Mouse (Mus musculus): ENCODE measurements around the gene Btbd2. TPM values are rescaled to one million over a fixed set of nuclear protein-coding genes. Genes with fewer than 3 reads are reported as not detected.

The Btbd2 gene
- not detected in 2 replicates for polyA plus RNA-seq (2012; ENCODE audit: insufficient read depth, insufficient read length, low replicate concordance, missing spikeins)

DNA sequence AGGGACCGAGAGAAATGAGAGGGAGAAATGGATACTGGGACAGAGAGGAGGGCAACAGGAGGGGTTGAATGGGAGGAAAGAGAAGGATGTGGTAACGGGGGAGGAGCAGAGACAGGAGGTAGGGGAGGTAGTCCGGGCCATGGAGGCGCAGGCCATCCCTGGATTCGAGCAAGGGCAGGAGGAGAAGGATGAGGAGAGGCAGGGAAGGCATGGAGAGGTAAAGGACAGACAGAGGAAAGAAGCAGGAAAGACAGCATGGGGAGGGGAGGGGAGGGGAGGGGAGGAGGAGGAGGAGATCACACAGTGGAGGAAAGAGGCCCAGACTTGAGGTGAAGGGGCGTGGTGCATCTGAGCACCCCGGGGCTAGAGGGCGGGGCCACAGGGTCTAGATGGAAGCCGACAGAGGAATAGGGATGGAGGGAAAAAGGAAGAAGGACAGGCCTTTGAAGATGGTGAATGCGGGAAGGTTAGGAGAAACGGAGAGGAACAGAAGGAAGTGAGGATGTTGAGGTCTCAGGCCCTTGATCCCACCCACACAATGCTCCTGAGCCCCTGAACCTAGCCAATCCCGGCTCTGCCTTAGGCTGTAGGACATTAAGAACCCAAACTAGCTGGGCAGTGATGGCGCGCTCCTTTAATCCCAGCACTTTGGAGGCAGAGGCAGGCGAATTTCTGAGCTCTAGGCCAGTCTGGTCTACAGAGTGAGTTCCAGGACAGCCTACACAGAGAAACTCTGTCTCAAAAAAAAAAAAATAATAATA is at the start of gene Btbd2:
Gene Btbd2, minus strand, starts transcription at position 209 of the 761 bp plus-strand sequence.
- H3K27ac ChIP-seq (ENCODE audit: insufficient read depth, low read depth, low read length) = peak within 1 kb of the TSS; percentile 95
- 22% methylated on average over 15 of the region's 15 CpGs for WGBS
- H3K4me1 ChIP-seq (ENCODE audit: control insufficient read depth, insufficient read depth, low read length) = peaks cover 44% of the 10 kb centered on the region
- TF ChIP-seq POLR2A (IDR thresholded peaks at IDR 0.05; ENCODE audit: insufficient read depth, low read depth, low read length) (0 out of 2 replicates have a peak, but pooled peaks have one; percentile 5), CTCF (IDR thresholded peaks at IDR 0.05; ENCODE audit: insufficient read depth, low read depth, low read length) (no peak)
- peak within 1 kb of the TSS; percentile 59 for H3K4me3 ChIP-seq (ENCODE audit: insufficient read depth, low read depth, low read length)

DNA sequence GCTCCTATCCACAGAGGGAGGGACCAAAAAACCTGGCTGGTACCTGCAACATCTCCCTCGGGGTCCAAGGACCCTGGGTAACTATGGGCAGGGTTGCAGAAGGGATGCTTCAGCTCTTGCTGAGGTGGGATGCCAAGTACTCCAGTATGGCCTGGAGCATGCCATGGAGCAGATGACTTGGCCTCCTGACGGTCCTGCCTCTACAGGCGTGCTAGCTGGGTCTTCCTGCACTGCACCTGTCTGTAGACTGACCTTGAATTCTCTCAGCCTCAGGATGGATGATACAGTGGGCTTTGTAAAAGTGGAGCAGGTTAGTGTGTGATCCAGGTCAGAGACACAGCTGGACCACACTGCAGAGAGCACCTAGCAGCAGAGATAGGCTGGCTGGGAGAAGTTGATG is 48.6 kb upstream of the Btbd2 start:
- 83% methylated on average over 3 of the region's 3 CpGs for WGBS

DNA sequence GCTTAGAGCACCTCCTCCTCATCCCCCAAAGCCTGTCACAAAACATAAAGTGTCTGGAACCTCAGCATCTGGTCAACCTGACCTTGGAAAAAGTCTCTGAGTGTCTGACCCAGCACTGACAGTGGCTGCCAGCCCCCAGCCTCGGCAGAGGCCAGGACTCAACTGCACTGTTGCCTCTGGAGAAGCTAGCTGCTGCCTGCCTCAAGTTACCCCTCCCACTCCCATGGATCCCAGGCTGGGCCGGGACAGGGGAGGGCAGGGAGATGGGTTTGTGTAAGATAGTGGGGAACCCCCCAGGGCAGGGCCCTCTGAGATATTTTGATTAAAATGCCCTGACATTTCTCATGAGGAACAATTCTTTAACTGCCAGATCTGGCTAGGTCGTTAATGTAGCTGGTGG is 48.2 kb upstream of the Btbd2 start:
- TF ChIP-seq CTCF (IDR thresholded peaks at IDR 0.05; ENCODE audit: insufficient read depth, low read depth, low read length) = no peak
- TF ChIP-seq POLR2A (IDR thresholded peaks at IDR 0.05; ENCODE audit: insufficient read depth, low read depth, low read length) = no peak
- 57% methylated on average over 3 of the region's 3 CpGs for WGBS
- Histone ChIP-seq H3K4me3 (ENCODE audit: insufficient read depth, low read depth, low read length) (no peak overlapping the region), H3K4me1 (ENCODE audit: control insufficient read depth, insufficient read depth, low read length) (peaks cover 7% of the 10 kb centered on the region), H3K27ac (ENCODE audit: insufficient read depth, low read depth, low read length) (no peak overlapping the region)

More for the DNA sequence above, 48.6 kb upstream of the Btbd2 start:
- TF ChIP-seq CTCF (IDR thresholded peaks at IDR 0.05; ENCODE audit: insufficient read depth, low read depth, low read length) (no peak), POLR2A (IDR thresholded peaks at IDR 0.05; ENCODE audit: insufficient read depth, low read depth, low read length) (no peak)
- Histone ChIP-seq H3K27ac (ENCODE audit: insufficient read depth, low read depth, low read length) (no peak overlapping the region), H3K4me3 (ENCODE audit: insufficient read depth, low read depth, low read length) (no peak overlapping the region), H3K4me1 (ENCODE audit: control insufficient read depth, insufficient read depth, low read length) (peaks cover 7% of the 10 kb centered on the region)

DNA sequence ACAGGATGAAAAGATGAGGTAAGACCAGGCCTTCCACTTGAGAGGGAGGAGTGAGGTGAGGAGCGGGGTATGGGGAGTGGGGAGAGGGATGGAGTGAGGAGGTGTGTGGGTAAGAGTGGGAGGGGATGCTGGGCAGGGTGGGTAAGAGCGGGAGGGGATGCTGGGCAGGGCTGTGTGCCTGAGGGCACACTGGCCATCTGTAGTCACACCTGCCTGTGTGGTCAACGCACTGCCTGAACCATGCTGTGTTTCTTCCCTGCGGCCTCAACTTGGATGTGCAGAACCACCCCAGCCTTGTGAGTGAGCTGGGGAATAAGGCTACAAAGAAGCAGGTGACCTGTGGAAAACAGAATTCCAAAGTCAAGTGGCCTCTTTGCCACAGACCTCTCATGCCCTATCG is 47.5 kb upstream of the Btbd2 start:
- 84% methylated on average over 5 of the region's 5 CpGs for WGBS
- Histone ChIP-seq H3K4me3 (ENCODE audit: insufficient read depth, low read depth, low read length) (no peak overlapping the region), H3K4me1 (ENCODE audit: control insufficient read depth, insufficient read depth, low read length) (peaks cover 7% of the 10 kb centered on the region), H3K27ac (ENCODE audit: insufficient read depth, low read depth, low read length) (no peak overlapping the region)
- TF ChIP-seq POLR2A (IDR thresholded peaks at IDR 0.05; ENCODE audit: insufficient read depth, low read depth, low read length) (no peak), CTCF (IDR thresholded peaks at IDR 0.05; ENCODE audit: insufficient read depth, low read depth, low read length) (no peak)

DNA sequence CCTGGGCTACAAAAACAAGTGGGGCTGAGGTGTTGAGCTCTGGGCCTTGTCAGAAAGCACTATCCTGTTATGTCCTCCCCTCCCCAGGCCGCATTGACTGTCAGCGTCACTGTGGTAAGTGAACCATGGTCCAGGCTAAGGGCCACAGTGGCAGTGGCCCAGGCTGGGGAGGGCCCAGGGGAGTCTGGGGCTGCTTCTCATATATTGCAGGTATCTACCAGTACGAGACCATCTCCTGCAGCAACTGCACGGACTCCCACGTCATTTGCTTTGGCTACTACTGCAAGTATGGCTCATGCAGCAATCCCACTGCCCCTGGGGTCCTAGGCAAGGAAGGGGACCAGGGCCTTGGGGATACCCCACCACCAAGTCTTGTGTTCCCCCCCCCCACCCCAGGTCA is 46.8 kb upstream of the Btbd2 start:
- WGBS = 89% methylated on average over 5 of the region's 5 CpGs
- Histone ChIP-seq H3K4me3 (ENCODE audit: insufficient read depth, low read depth, low read length) (no peak overlapping the region), H3K4me1 (ENCODE audit: control insufficient read depth, insufficient read depth, low read length) (peaks cover 7% of the 10 kb centered on the region), H3K27ac (ENCODE audit: insufficient read depth, low read depth, low read length) (no peak overlapping the region)
- TF ChIP-seq POLR2A (IDR thresholded peaks at IDR 0.05; ENCODE audit: insufficient read depth, low read depth, low read length) = no peak
- TF ChIP-seq CTCF (IDR thresholded peaks at IDR 0.05; ENCODE audit: insufficient read depth, low read depth, low read length) = no peak

DNA sequence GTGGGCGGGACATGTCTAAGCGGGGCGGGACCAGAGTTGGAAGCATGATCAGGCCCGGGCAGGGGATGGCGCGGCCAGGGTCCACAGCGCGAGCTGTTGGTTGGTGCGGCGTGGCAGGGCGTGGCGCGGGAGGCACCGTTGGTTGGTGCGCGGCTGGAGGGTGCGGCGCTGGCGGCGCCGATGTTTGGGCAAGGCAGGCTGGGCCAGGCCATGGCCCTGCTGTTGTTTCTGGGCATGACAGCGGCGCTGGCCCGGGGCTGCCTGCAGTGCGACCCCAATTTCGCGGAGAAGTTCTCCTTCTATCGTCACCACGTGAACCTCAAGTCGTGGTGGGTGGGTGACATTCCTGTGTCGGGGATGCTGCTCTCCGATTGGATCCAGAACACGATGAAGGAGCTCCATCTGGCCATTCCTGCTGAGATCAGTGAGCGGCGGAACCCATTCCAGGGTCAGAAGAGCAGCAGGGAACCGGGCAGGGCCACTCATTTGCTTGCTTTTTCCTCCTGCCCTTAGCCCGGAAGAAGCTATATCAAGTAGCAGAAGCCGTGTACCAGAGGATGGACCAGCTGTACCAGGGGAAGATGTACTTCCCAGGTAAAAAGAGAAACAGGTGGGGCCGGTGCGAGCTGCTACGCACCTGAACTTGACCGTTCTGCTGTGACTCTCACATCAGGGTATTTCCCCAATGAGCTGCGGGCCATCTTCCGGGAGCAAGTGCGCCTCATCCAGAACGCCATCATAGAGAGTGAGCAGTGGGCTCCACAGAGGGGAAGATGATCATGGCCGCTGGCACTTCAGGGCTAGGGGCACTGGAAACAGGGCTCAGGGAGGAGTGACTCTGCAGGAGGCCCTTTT is 45.9 kb upstream of the Btbd2 start:
- TF ChIP-seq CTCF (IDR thresholded peaks at IDR 0.05; ENCODE audit: insufficient read depth, low read depth, low read length) = no peak
- 0 out of 2 replicates have a peak, but pooled peaks have one; percentile 31 for TF ChIP-seq POLR2A (IDR thresholded peaks at IDR 0.05; ENCODE audit: insufficient read depth, low read depth, low read length)

DNA sequence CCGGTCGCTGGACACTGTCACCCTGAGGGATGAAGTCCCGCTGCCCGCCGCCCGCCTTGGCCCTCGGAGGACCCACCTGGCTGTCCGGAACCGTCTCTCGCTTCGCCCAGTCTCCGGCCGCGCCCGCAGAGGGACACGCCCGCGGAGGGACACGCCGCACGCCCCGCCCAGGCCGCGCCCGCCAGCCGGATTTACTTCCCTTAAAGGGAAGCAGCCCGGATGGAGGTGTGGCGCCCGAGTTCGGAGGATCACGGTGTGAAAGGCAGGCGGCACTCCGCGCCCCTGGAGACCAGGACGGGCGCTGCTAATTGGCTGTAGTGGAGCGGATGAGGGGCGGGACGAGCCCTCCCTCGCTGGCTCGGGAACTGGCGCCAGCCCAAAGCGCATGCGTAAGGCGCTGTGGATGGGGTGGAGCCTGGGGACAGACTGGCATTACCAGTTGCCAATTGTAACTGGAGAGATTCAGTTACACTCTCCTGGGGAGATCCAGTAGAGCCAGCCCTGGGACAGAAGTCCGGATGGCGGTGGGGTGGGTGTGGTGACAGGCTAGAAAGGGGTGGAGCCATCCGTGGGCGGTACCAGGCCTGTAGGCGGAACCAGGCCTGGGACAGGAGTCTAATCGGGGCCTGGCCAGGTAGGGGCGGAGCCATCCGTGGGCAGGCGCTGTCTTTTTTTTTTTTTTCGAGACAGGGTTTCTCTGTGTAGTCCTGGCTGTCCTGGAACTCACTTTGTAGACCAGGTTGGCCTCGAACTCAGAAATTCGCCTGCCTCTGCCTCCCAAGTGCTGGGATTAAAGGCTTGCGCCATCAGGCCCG is 45.1 kb upstream of the Btbd2 start, which contains the start of the genes Mob3a and Izumo4:
Gene Mob3a, minus strand, starts transcription at position 257 of the 815 bp plus-strand sequence.
Gene Izumo4, plus strand, starts transcription at position 464 of the 815 bp plus-strand sequence.
- WGBS = under 1% methylated on average over 59 of the region's 59 CpGs
- H3K4me1 ChIP-seq (ENCODE audit: control insufficient read depth, insufficient read depth, low read length) = peaks cover 7% of the 10 kb centered on the region
- TF ChIP-seq POLR2A (IDR thresholded peaks at IDR 0.05; ENCODE audit: insufficient read depth, low read depth, low read length) (0 out of 2 replicates have a peak, but pooled peaks have one; percentile 26), CTCF (IDR thresholded peaks at IDR 0.05; ENCODE audit: insufficient read depth, low read depth, low read length) (no peak)
- 0 out of 2 replicates have a peak within 1 kb of the TSS, but pooled peaks have one; percentile 13 for H3K27ac ChIP-seq (ENCODE audit: insufficient read depth, low read depth, low read length)
- peak within 1 kb of the TSS; percentile 71 for H3K4me3 ChIP-seq (ENCODE audit: insufficient read depth, low read depth, low read length)

More for the DNA sequence above, 45.9 kb upstream of the Btbd2 start:
- H3K27ac ChIP-seq (ENCODE audit: insufficient read depth, low read depth, low read length) = 0 out of 2 replicates have a peak overlapping the region, but pooled peaks have one; percentile 12
- peak overlapping the region; percentile 71 for H3K4me3 ChIP-seq (ENCODE audit: insufficient read depth, low read depth, low read length)
- peaks cover 7% of the 10 kb centered on the region for H3K4me1 ChIP-seq (ENCODE audit: control insufficient read depth, insufficient read depth, low read length)
- 4% methylated on average over 46 of the region's 47 CpGs for WGBS

DNA sequence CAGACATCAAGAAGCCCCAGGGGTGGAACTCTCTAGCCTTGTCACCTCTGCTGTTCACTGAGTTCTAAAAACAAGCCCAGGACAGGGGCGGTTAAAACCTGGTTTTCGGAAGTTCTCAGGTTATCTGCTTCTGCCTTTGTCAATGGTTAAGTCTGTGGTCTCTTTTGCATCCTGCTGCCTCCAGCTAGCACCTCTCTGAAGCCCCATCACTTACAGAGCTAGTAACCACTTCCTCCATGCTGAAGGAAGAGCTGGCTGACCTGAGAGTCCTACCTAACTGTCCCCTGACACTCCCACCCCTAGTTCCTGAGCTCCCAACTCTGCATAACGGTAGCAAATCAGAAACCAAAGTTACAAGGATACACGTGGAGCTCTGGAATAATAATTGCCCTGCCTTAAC is 43.9 kb upstream of the Btbd2 start:
- H3K27ac ChIP-seq (ENCODE audit: insufficient read depth, low read depth, low read length) = no peak overlapping the region
- H3K4me1 ChIP-seq (ENCODE audit: control insufficient read depth, insufficient read depth, low read length) = peaks cover 12% of the 10 kb centered on the region
- TF ChIP-seq POLR2A (IDR thresholded peaks at IDR 0.05; ENCODE audit: insufficient read depth, low read depth, low read length) = no peak
- TF ChIP-seq CTCF (IDR thresholded peaks at IDR 0.05; ENCODE audit: insufficient read depth, low read depth, low read length) = no peak
- H3K4me3 ChIP-seq (ENCODE audit: insufficient read depth, low read depth, low read length) = no peak overlapping the region
- WGBS = 45% methylated on average over 4 of the region's 4 CpGs

All from olfactory bulb, adult 2 months (tissue).